Mouse (Mus musculus): Measurements from ENCODE around the gene Plekha6. TPM values are rescaled to one million over a fixed set of nuclear protein-coding genes. Genes with fewer than 3 reads are reported as not detected.
A peak's percentile ranks its signal among the peaks of the same experiment; 100 is the strongest.

The Plekha6 gene
- polyA plus RNA-seq, 1 experiment: 2.1 TPM

GRCm38 (mm10) chr1:133147324-133147723, 16.7 kb upstream of the Plekha6 start:
- no peak overlapping the region for H3K27ac ChIP-seq (ENCODE audit: control insufficient read depth, insufficient read depth, low read depth, low read length, poor library complexity)
- TF ChIP-seq CTCF (IDR thresholded peaks at IDR 0.05; ENCODE audit: control insufficient read depth, insufficient read depth, low read length) (no peak), POLR2A (IDR thresholded peaks at IDR 0.05; ENCODE audit: borderline replicate concordance, control insufficient read depth, low read depth, low read length) (no peak)
- no peaks in the 10 kb centered on the region for H3K4me1 ChIP-seq (ENCODE audit: control insufficient read depth, insufficient read depth, low read length)
- 84% methylated on average over 5 of the region's 5 CpGs for WGBS
- H3K4me3 ChIP-seq (replicated peaks; ENCODE audit: control insufficient read depth, low read depth, low read length): no peak overlapping the region

DNA sequence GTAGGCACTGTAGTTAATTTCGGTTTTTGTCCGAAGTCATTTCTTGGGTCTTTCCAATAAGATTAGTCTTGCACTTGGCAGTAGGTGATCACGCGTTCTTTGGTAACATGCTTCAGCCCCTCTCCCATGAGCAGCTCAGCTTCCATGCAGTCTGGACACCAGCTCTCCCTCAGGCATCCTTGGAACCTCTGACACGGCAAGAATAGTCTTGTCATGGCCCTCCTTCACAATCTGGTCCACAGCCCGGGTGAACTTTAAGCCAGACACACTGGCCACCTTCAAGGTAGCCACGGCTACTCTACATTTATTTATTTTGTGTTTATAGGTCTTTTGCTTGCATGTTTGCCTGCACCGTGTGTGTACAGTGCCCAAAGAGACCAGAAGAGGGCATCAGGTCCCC, 15.9 kb upstream of the Plekha6 start:
- H3K27ac ChIP-seq (ENCODE audit: control insufficient read depth, insufficient read depth, low read depth, low read length, poor library complexity): no peak overlapping the region
- TF ChIP-seq POLR2A (IDR thresholded peaks at IDR 0.05; ENCODE audit: borderline replicate concordance, control insufficient read depth, low read depth, low read length) (no peak), CTCF (IDR thresholded peaks at IDR 0.05; ENCODE audit: control insufficient read depth, insufficient read depth, low read length) (no peak)
- WGBS: 86% methylated on average over 8 of the region's 8 CpGs
- H3K4me1 ChIP-seq (ENCODE audit: control insufficient read depth, insufficient read depth, low read length): no peaks in the 10 kb centered on the region
- no peak overlapping the region for H3K4me3 ChIP-seq (replicated peaks; ENCODE audit: control insufficient read depth, low read depth, low read length)

GRCm38 (mm10) chr1:133150556-133150955, 13.5 kb upstream of the Plekha6 start:
- no peak for TF ChIP-seq POLR2A (IDR thresholded peaks at IDR 0.05; ENCODE audit: borderline replicate concordance, control insufficient read depth, low read depth, low read length)
- TF ChIP-seq CTCF (IDR thresholded peaks at IDR 0.05; ENCODE audit: control insufficient read depth, insufficient read depth, low read length): no peak
- no peak overlapping the region for H3K27ac ChIP-seq (ENCODE audit: control insufficient read depth, insufficient read depth, low read depth, low read length, poor library complexity)
- 94% methylated on average over 2 of the region's 2 CpGs for WGBS
- no peak overlapping the region for H3K4me3 ChIP-seq (replicated peaks; ENCODE audit: control insufficient read depth, low read depth, low read length)
- no peaks in the 10 kb centered on the region; the same call in 1 of the 2 replicates for H3K4me1 ChIP-seq (ENCODE audit: control insufficient read depth, insufficient read depth, low read length)

DNA sequence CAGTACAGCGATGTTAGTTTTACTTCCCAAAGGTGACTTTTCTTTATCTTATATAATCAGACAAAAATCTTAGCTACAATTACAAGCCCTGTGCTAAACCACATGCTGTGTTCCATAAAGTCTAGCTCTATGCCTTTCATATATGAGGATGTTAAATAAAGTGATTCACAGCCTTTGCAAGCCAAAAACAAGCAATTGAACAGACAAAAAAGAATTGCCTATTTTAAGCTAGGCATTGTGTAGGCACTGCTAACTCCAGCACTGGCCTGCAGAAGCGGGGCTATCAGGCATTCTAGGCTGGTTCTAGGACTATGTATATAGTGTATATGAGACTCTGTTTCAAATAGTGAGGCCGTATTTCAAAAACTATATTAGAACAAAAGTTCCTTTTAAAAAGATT, 11.8 kb upstream of the Plekha6 start:
- Histone ChIP-seq H3K4me3 (replicated peaks; ENCODE audit: control insufficient read depth, low read depth, low read length) (no peak overlapping the region), H3K27ac (ENCODE audit: control insufficient read depth, insufficient read depth, low read depth, low read length, poor library complexity) (no peak overlapping the region), H3K4me1 (ENCODE audit: control insufficient read depth, insufficient read depth, low read length) (no peaks in the 10 kb centered on the region; the same call in 1 of the 2 replicates)
- no peak for TF ChIP-seq POLR2A (IDR thresholded peaks at IDR 0.05; ENCODE audit: borderline replicate concordance, control insufficient read depth, low read depth, low read length)
- no peak for TF ChIP-seq CTCF (IDR thresholded peaks at IDR 0.05; ENCODE audit: control insufficient read depth, insufficient read depth, low read length)
- WGBS: 88% methylated on average over 3 of the region's 3 CpGs

DNA sequence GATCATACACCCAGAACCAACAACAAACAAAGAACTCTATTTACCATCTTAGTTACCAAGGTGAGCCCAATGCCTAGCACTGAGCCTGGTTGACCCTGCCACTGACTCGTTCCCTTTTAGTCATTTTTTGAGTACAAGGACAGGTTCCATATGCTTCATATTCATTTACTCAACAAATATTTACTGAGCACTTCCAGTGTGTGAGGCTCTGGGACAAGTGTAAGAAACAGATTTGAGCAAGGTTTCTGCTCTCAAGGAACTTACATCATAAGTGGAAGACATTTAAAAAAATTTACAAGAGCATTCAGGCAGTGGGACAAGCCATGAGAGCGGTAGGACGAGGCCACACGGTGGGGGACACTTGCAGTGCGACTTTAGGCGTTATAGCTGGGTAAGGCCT, 8.7 kb upstream of the Plekha6 start:
- 80% methylated on average over 6 of the region's 6 CpGs for WGBS
- Histone ChIP-seq H3K27ac (ENCODE audit: control insufficient read depth, insufficient read depth, low read depth, low read length, poor library complexity) (no peak overlapping the region), H3K4me3 (replicated peaks; ENCODE audit: control insufficient read depth, low read depth, low read length) (no peak overlapping the region), H3K4me1 (ENCODE audit: control insufficient read depth, insufficient read depth, low read length) (no peaks in the 10 kb centered on the region; the same call in 1 of the 2 replicates)
- TF ChIP-seq POLR2A (IDR thresholded peaks at IDR 0.05; ENCODE audit: borderline replicate concordance, control insufficient read depth, low read depth, low read length) (no peak), CTCF (IDR thresholded peaks at IDR 0.05; ENCODE audit: control insufficient read depth, insufficient read depth, low read length) (no peak)

DNA sequence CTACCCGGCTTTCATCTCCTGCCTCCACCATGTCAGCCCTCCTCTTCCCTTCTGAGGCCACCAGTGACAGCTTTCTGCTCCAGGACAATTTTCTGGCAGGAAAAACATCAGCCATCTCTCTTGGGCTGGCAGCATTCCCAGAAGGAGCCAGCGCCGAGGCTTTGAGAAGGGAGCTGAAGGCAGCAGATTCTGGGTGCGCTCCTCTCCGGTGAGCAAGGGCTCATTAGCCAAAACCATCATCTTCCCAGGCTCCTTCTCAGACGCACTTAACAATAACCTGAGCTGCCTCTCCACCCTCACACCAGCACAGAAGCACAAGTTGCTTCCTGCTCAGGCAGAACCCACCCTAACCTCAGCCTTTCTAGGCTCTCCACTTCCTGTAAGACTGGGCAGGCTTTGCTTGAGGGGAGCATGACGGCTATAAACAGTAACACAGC, 4.9 kb upstream of the Plekha6 start:
- TF ChIP-seq POLR2A (IDR thresholded peaks at IDR 0.05; ENCODE audit: borderline replicate concordance, control insufficient read depth, low read depth, low read length) (no peak), CTCF (IDR thresholded peaks at IDR 0.05; ENCODE audit: control insufficient read depth, insufficient read depth, low read length) (no peak)
- no peaks in the 10 kb centered on the region; the same call in 1 of the 2 replicates for H3K4me1 ChIP-seq (ENCODE audit: control insufficient read depth, insufficient read depth, low read length)
- under 1% methylated on average over 7 of the region's 7 CpGs for WGBS
- H3K27ac ChIP-seq (ENCODE audit: control insufficient read depth, insufficient read depth, low read depth, low read length, poor library complexity): peak overlapping the region; percentile 55
- H3K4me3 ChIP-seq (replicated peaks; ENCODE audit: control insufficient read depth, low read depth, low read length): no peak overlapping the region

- no peak overlapping the region for H3K27ac ChIP-seq (ENCODE audit: control insufficient read depth, insufficient read depth, low read depth, low read length, poor library complexity)
- WGBS: 69% methylated on average over 4 of the region's 4 CpGs
- no peak for TF ChIP-seq POLR2A (IDR thresholded peaks at IDR 0.05; ENCODE audit: borderline replicate concordance, control insufficient read depth, low read depth, low read length)
- TF ChIP-seq CTCF (IDR thresholded peaks at IDR 0.05; ENCODE audit: control insufficient read depth, insufficient read depth, low read length): no peak
- no peaks in the 10 kb centered on the region; the same call in 1 of the 2 replicates for H3K4me1 ChIP-seq (ENCODE audit: control insufficient read depth, insufficient read depth, low read length)
- H3K4me3 ChIP-seq (replicated peaks; ENCODE audit: control insufficient read depth, low read depth, low read length): no peak overlapping the region
These were observed 2.5 kb upstream of the Plekha6 start for GRCm38 (mm10) chr1:133161559-133161958.

- TF ChIP-seq CTCF (IDR thresholded peaks at IDR 0.05; ENCODE audit: control insufficient read depth, insufficient read depth, low read length): no peak
- no peak for TF ChIP-seq POLR2A (IDR thresholded peaks at IDR 0.05; ENCODE audit: borderline replicate concordance, control insufficient read depth, low read depth, low read length)
- 59% methylated on average over 10 of the region's 10 CpGs for WGBS
- Histone ChIP-seq H3K4me3 (replicated peaks; ENCODE audit: control insufficient read depth, low read depth, low read length) (no peak overlapping the region), H3K4me1 (ENCODE audit: control insufficient read depth, insufficient read depth, low read length) (no peaks in the 10 kb centered on the region; the same call in 1 of the 2 replicates), H3K27ac (ENCODE audit: control insufficient read depth, insufficient read depth, low read depth, low read length, poor library complexity) (no peak overlapping the region)
These were observed 2.0 kb upstream of the Plekha6 start for GRCm38 (mm10) chr1:133162046-133162445.

DNA sequence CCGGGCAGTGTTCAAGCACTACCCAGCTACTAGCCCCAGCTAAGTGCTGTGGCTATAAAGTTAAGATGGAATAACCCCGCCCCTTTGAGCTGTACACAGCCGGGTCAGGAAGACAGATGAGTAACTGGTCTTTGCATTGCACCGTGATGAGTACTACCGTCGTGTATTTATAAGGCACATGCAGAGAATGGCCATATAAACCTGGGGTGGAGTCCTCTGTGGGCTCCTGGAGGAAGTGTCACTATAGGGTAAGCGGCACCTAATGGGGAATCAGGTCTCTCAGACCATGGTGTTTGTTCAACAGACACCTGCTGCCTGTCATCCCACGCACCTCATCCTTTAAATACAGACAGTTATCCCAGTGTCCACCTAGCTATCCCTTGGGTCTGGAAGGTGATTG, 1.0 kb upstream of the Plekha6 start:
- Histone ChIP-seq H3K4me3 (replicated peaks; ENCODE audit: control insufficient read depth, low read depth, low read length) (no peak overlapping the region), H3K4me1 (ENCODE audit: control insufficient read depth, insufficient read depth, low read length) (no peaks in the 10 kb centered on the region; the same call in 1 of the 2 replicates), H3K27ac (ENCODE audit: control insufficient read depth, insufficient read depth, low read depth, low read length, poor library complexity) (no peak overlapping the region)
- TF ChIP-seq POLR2A (IDR thresholded peaks at IDR 0.05; ENCODE audit: borderline replicate concordance, control insufficient read depth, low read depth, low read length) (no peak), CTCF (IDR thresholded peaks at IDR 0.05; ENCODE audit: control insufficient read depth, insufficient read depth, low read length) (no peak)
- 56% methylated on average over 8 of the region's 8 CpGs for WGBS
